Mouse (Mus musculus): ENCODE data around the gene Ogfod2.
A peak's percentile ranks its signal among the peaks of the same experiment; 100 is the strongest.

The Ogfod2 gene

DNA sequence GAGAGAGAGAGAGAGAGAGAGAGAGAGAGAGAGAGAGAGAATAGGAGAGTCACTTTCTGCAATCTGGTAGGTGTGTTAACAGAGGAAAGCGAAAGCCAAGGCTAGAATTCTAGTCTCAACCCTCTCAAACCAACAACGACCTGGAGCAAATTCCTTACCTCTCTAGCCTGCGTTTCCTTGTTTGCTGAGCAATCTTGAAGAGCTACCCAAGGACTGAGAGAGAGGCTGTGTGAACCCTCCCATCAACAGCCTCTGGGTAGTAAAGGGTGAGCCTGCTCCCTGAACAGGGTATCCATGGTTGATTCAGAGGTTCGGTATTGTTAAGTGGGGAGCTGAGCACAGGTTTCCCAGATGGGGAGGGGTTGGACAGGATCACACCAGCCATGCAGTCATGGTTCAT is 40.6 kb downstream of the Ogfod2 start:
- DNase-seq (ENCODE audit: low read depth, low spot score), result no peak

DNA sequence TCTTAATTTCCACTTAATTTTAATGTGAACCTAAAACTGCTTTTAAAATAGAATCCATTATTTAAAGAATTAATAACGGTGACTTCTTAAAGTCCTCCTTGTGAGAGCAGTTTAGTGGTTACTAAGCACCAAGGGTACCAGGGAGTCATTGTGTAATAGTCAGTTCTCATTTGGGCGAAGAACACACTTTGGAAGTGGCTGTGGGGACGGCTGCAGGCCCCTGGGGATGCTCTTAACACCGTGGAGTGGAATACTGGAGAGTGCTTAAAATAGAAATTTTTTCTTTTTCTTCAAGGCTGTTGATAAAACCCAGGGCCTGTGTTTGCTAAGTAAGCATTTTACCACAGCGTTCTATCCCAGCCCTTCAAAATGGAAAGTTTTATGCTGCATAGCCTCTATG is 43.8 kb downstream of the Ogfod2 start:
- no peak for DNase-seq (ENCODE audit: low read depth, low spot score)

DNA sequence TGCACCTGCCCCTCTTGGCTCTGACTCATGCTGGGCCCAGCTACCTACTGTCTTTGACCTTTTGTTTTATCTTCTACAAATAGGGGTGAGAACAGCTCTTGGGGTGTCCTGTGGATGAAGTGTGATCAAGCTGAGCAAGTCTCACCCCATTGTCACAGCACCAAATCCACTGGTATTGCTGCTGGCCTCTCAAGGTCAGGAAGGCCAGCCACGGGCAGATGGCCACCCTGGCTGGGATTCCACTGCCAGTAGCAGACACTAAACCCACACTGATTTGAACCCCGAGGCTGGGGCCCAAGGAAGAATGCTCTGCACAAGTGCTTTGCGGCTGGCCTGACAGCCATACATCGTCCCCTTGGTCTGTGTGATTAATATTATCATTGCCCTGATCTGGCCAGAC is 46.2 kb downstream of the Ogfod2 start:
- no peak for DNase-seq (ENCODE audit: low read depth, low spot score)

DNA sequence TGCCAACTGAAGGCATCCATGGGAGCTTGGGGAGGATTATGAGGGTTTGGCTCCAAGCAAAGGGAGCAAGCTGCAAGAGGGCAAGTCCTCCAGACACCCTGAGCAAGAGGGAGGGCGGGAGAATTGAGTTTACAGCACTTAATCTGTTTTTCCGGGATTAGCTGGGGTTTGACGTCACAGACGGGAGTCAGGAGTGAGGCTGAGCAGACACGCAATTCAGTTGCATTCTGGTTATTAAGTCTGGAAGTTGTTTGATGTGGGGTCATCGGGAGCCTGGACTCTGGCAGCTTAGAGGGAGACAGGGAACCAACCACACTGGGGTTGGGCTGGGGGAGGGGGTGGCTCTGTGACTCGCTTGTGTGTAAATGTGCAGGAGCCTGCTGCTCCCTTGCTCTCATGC is 47.4 kb downstream of the Ogfod2 start:
- no peak for DNase-seq (ENCODE audit: low read depth, low spot score)

DNA sequence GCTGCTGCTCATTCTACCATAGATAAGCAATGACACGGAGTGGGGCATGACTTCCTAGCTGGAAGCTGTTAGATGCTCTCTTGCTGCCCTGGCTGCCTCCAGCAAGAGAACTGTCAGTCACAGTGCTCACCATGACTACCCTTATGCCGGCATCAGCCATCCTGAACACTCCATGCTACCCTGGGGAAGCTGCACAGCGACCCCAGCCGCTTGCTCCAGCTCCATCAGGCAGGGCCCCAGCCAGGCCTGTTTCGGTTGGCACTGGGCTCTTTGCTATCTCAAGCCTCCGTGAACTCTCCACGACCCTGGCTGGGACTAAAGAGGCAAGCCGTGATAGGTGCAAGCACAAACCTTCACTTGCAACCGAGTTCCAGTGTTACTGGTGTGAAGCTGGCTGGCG is 49.7 kb downstream of the Ogfod2 start:
- DNase-seq (ENCODE audit: low read depth, low spot score), result peak; percentile 43

DNA sequence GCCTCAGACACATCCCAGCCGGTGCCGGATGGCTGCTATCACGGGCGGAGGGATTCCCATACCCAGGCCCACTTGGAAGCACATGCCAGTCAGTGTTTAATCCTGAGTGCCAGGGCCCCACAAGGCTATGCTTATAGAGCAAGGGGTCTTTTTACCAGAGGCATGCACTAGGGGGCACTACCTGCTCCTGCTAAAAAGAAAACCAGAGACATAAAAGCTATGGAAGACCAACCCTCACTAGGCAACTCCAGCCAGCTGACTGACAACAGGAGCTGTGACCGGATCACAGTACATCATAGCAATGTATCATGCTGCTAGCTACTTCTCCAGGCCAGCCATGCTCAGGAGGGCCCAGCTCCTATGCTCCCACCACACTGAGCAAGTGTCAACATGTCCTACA is 50.5 kb downstream of the Ogfod2 start:
- DNase-seq (ENCODE audit: low read depth, low spot score), result peak; percentile 82

DNA sequence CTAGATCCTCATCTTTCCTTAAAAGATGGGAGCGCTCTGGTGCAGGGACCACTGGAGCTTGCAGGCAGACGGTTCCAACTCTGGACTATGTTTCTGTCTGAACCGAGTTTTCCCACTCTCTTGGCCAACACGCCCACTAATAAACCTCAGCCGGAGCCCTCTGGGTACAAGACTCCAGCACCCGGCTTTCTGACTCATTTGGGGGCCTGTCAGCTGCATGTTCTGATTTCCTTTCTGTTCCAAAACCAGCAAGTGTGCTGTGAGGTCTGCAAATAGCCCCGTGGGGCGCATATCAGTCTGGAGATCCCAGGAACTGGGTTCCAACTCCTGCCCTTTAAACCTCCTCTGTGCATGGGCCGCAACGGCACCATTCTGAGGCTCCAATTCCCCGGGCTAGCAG is 51.3 kb downstream of the Ogfod2 start:
- DNase-seq (ENCODE audit: low read depth, low spot score), result no peak
